Mouse (Mus musculus): ENCODE measurements around the gene Fbxl13.

Fbxl13 gene

DNA sequence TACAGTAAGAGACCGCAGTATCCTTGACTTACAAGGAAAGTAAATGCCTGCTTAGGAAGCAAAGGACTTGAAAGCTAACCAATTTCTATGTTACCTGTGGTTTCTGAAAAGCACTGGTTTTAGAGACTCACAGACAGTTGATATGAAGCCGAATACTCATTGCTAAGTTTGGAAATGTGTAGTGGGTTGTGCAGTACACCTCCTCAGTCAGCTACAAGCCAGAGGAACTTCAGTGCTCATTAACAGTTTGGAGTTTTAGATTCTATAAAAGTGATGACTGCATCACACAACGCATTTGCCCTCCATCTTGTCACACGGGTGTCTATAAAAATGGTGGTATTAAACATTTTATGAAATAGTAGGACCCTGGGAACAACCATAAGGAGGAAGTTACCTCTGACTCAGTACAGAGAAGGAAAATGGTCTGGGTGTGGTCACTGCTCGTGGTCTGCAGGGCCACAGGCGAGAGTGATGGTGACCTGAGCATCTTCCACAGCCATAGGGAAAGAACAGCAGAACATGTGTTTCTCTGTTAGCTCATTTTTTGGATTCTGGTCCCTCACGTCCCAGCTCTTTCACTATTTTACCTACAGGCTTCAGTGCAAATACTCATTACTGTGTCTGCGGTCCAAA lies 160.1 kb downstream of the Fbxl13 start:
- no peak for DNase-seq (ENCODE audit: low spot score)

GRCm38 (mm10) chr5:21483275-21483674 lies 162.2 kb downstream of the Fbxl13 start:
- no peak for DNase-seq (ENCODE audit: low spot score)

DNA sequence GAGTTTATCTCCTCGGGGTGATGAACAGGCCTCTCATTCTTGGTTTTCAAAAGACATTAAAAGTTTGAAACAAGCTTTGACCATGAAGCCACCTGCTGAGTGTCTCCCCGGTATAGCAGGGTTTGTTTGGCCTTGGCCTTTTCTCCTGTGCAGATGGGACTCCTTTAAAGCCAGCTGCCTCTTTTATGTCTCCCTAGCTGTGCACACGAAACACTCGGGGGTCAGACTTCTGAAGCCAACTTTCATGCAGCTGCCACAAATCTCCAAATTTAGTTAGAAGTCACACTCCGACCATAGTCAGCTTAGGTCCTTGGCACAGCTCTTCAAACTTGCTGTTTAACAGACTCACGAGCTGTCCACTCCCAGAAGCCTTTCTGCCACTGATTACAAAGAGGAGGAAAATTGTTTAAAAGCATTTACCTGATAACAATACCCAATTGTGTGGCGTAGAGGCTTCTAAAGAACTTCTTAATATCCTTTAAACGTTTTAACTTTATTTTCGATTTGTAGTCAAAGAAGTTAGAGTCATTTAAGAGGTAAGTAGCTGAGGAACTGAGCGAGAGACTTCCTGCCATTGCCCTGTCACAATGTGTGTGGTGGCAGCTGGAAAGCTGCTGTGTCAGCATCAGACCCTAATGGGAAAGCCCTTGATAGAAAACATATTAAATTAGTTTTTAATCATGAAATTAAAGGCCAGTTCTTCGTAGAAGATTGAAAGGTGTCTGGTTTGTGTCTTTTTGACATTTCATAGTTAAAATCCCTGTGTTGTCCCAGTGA lies 162.8 kb downstream of the Fbxl13 start:
- peak; percentile 31 for DNase-seq (ENCODE audit: low spot score)

DNA sequence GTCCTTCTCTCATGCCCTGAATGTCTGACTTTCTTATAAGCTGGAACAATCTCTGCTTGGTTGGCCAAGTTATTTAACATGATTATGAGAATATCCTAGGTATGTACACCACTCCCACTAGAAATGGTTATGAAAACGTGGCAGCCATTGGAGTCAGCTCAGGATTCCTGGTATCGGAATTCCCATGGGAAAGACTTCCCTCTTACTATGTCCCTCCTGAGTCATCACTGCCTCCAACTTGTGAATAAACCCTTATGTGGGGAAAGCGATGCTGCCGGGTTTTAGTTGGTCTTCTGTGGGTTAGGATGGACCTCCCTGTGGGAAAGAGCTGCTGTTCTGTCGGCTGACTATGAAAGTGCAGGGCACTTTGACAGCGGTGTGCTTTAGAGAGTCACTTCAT lies 163.9 kb downstream of the Fbxl13 start:
- no peak for DNase-seq (ENCODE audit: low spot score)

DNA sequence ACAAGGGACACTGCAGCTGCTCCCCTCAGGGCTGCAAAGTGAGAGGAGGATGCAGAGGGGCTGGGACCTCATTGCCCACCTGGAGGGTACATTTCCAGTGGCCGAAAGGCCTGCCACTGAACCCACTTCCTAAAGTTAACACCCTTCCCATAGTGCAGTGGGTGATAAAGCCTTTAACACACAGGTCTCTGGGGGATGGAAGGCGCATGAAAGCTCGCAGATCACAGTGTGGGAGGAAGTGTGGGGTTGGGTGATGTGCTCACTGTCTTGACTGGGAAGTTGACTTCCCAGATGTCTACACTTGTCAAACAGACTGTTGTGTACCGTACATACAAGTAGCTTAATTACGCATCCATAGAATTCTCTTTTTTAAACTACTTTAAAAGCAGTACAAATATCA lies 165.7 kb downstream of the Fbxl13 start:
- no peak for DNase-seq (ENCODE audit: low spot score)

GRCm38 (mm10) chr5:21478428-21478827 lies 167.0 kb downstream of the Fbxl13 start:
- no peak for DNase-seq (ENCODE audit: low spot score)

DNA sequence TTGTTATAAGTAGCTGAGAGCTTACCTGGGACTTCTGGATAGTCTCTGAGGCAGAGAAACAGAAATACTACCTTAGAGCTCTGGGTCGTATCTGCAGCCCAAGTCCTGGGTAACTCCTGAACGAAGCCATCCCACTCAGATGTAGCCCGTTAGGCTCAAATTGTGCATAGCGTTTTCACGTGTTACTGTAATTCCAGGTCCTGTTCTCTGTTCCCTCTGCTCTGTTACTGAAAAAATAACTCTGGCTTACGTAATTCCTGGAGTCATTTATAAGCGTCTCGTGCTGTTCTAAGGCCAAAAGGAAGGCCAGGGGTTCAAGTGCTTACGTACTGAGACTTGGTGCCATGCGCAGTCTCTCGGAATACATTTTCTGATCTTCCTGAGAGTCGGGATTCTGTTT lies 177.3 kb downstream of the Fbxl13 start:
- DNase-seq (ENCODE audit: low spot score) = no peak

DNA sequence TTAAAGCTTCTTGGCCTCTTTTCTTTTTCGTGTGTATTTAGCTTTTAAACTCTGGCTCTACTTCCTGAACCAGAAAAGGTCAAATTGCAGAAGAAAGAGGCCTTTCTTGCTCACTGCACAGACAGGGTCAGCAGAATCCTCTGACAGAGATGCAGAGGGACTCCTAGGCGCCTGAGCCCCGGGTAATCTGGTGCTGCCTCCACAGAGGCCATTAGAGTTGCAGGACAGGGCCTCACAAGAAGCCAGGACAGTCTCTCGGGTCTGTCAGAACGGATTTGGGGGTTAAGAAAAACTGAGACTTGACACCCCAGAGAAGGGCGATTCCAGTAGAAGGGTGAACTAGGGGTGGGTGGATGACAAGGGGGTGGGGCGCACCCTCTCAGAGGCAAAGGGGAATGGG lies 178.0 kb downstream of the Fbxl13 start:
- no peak for DNase-seq (ENCODE audit: low spot score)

DNA sequence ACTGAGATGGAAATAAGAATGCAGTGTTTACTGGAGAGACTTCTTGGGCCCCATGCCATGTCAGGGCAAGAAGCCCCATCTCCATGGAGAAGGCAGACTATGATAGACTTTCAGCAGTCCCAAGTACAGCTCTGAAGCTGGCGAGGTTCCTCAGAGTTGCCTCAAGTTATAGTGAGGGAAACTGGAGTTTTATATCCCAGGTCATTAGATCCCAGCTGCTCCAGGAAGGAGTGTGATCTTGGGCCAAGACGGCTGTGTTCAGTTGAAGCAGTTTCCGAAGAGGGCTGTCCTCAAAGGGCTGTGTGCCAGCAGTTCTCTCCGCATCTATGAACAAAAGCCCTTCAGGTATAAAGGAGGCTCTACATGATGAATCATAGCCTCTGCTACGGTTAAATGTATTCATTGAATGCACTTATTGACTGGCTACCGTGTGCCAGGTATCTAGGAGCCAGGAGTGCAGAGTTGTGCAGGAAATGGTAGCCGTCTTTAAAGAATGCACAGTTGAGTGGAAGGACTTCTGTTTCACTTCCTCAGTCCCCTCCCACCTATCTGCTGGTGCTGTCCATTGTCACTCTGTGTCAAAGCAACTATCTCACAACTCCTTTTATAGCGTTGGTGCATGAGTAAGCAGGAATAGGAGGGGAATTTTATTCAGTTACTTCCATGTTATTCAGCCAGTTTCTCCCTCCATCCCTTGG lies 204.5 kb downstream of the Fbxl13 start:
- DNase-seq (ENCODE audit: low spot score) = no peak

DNA sequence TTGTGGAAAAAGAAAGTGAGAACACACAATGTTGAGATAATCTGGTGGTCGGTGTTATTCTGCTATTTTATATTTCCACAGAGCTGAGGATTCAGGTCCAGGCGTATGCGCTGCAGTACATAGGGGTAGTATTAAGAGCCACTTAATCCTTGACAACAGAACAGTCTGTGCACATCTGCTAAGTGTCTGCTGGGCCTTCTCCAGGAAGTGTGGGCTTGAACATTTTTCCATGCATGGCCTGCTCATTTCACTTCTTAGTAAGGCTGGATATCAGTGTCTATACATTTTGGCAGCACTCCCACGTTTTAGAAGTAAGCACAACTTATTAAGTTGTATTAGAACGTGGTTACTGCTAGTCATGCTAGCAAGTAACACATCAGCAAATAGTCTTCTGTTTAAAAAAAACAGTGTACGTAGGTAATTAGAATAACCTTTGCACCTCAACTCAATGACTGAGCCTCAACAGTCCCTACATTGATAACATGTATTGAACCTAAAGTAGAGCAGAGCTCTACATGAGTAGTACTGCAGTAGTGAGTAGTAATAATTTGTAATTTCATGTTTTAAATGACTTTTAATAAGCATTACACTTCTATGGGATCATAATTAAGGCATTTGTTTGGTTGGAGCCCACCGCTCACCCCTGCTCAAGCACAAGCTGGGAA lies 205.9 kb downstream of the Fbxl13 start:
- DNase-seq (ENCODE audit: low spot score) = no peak

GRCm38 (mm10) chr5:21438428-21438827 lies 207.0 kb downstream of the Fbxl13 start:
- no peak for DNase-seq (ENCODE audit: low spot score)

GRCm38 (mm10) chr5:21436471-21436975 lies 208.9 kb downstream of the Fbxl13 start:
- no peak for DNase-seq (ENCODE audit: low spot score)

DNA sequence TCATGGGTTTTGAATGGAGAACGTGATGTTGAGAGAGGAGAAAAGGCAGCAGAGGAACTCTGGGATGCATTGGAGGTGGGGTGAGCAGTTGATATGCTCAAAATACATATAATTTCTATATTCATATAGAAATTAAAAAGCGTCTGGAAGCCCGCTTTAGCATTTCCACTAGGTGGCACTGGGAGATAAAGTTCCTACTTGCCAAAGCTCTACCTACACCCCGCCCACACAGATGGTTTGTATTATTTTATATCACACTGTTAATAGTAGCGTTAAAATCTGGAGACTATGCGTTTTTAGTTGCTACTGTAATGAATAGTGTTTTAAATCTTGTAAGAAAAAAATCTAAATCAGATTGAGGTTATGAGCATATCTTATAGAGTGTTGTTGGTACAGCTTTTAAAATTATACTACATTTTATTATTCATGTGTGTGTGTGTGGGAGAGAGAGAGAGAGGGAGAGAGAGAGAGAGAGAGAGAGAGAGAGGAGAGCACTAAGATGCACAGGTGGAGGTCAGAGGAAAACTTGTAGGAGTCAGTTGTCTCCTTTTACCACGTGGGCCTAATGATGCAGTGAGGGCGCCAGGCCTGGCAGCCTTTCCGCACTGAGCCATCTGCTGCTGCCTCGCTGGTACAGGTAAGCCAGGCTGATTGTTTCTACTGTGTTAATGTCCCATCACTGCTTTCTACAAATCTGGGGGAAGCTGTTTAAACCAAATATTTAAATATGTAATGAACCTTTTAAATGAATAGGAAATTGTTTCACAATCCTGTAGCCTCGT lies 211.1 kb downstream of the Fbxl13 start:
- DNase-seq (ENCODE audit: low spot score) = no peak

Data from testis, postnatal 14 days (tissue).